Mouse (Mus musculus) MEL (cell line): ENCODE data around the gene Ccdc120. TPM values are rescaled to one million over a fixed set of nuclear protein-coding genes. Genes with fewer than 3 reads are reported as not detected.

Experiments
- DNase-seq: peaks from one replicate; pipeline ENCODE4 v3.0.0; 2011; ENCODE audit warnings: low read depth, low spot score
- H3K27ac ChIP-seq: 2 replicates; pipeline ENCODE4 v1.5.1; 2012; ENCODE audit warnings: low read depth, mild to moderate bottlenecking, control low read depth, low read length, moderate library complexity; ENCODE audit not compliant: control insufficient read depth
- H3K27me3 ChIP-seq, 2 experiments: fragments of 150-350 bp in 1 of 2; sonication (generic) in 1 of 2; 2 replicates each; pipeline ENCODE4 v1.6.1; 2012; ENCODE audit warnings: low read length in 2 of 2, mild to moderate bottlenecking in 2 of 2, improper control_type of control experiment in 1 of 2, moderate library complexity in 1 of 2; ENCODE audit not compliant: insufficient read depth in 2 of 2, control insufficient read depth in 1 of 2
- H3K36me3 ChIP-seq, 2 experiments: 2 replicates each; pipeline ENCODE4 v1.6.1; 2012 to 2014; ENCODE audit warnings: low read length in 2 of 2, improper control_type of control experiment in 1 of 2, inconsistent platforms in 1 of 2, mild to moderate bottlenecking in 1 of 2; ENCODE audit not compliant: insufficient read depth in 2 of 2, control insufficient read depth in 1 of 2
- H3K4me1 ChIP-seq, 2 experiments: fragments of 150-350 bp in 1 of 2; sonication (generic) in 1 of 2; 2 replicates each; pipeline ENCODE4 v1.6.1; 2012; ENCODE audit warnings: low read length in 2 of 2, improper control_type of control experiment in 1 of 2, mild to moderate bottlenecking in 1 of 2; ENCODE audit not compliant: insufficient read depth in 2 of 2, control insufficient read depth in 1 of 2
- H3K4me3 ChIP-seq, 2 experiments: fragments of 150-350 bp in 1 of 2; sonication (generic) in 1 of 2; 2 replicates each; pipeline ENCODE4 v1.5.1; 2012; ENCODE audit warnings: low read depth in 2 of 2, low read length in 2 of 2, mild to moderate bottlenecking in 2 of 2, moderate library complexity in 2 of 2, control low read depth in 1 of 2, improper control_type of control experiment in 1 of 2; ENCODE audit not compliant: control insufficient read depth in 1 of 2, insufficient read depth in 1 of 2
- H3K79me2 ChIP-seq: 2 replicates; pipeline ENCODE4 v1.6.1; 2012; ENCODE audit warnings: mild to moderate bottlenecking, low read length, moderate library complexity; ENCODE audit not compliant: control insufficient read depth, poor library complexity, insufficient read depth
- H3K9ac ChIP-seq: 2 replicates; pipeline ENCODE4 v1.6.1; 2012; ENCODE audit warnings: low read depth, mild to moderate bottlenecking, control low read depth, low read length, moderate library complexity; ENCODE audit not compliant: control insufficient read depth, poor library complexity, severe bottlenecking
- H3K9me3 ChIP-seq: fragments of 150-350 bp; sonication (generic); replicated peaks from 2 replicates; pipeline ENCODE4 v1.6.1; 2012; ENCODE audit warnings: mild to moderate bottlenecking, low read length, improper control_type of control experiment, moderate library complexity; ENCODE audit not compliant: insufficient read depth
- BHLHE40 ChIP-seq: IDR thresholded peaks from 2 replicates; pipeline ENCODE4 v1.6.1; 2012; ENCODE audit warnings: low read depth, mild to moderate bottlenecking, inconsistent platforms, low read length, improper control_type of control experiment, borderline replicate concordance
- CHD1 ChIP-seq: IDR thresholded peaks from 2 replicates; pipeline ENCODE4 v1.6.1; 2012; ENCODE audit warnings: low read depth, mild to moderate bottlenecking, inconsistent platforms, low read length, improper control_type of control experiment
- CHD2 ChIP-seq: IDR thresholded peaks from 2 replicates; pipeline ENCODE4 v1.6.1; 2011; ENCODE audit warnings: low read length, improper control_type of control experiment
- CTCF ChIP-seq, 3 experiments: IDR thresholded peaks in 2 of 3; conservative IDR thresholded peaks in 1 of 3; 2 replicates each; pipeline ENCODE4 v1.5.1; 2011 to 2012; ENCODE audit warnings: low read length in 3 of 3, low read depth in 2 of 3, mild to moderate bottlenecking in 2 of 3, improper control_type of control experiment in 1 of 3, inconsistent platforms in 1 of 3, mixed read lengths in 1 of 3, moderate library complexity in 1 of 3; ENCODE audit not compliant: control insufficient read depth in 1 of 3, insufficient read depth in 1 of 3, poor library complexity in 1 of 3, severe bottlenecking in 1 of 3
- ELF1 ChIP-seq: IDR thresholded peaks from 2 replicates; pipeline ENCODE4 v1.6.1; 2014; ENCODE audit warnings: low read depth, mild to moderate bottlenecking, inconsistent platforms, low read length, improper control_type of control experiment, moderate library complexity
- EP300 ChIP-seq, 2 experiments: IDR thresholded peaks; 2 replicates each; pipeline ENCODE4 v1.6.1; 2011; ENCODE audit warnings: improper control_type of control experiment in 2 of 2, low read length in 2 of 2, low read depth in 1 of 2, mild to moderate bottlenecking in 1 of 2
- ETS1 ChIP-seq: IDR thresholded peaks from 2 replicates; pipeline ENCODE4 v1.6.1; 2012; ENCODE audit warnings: low read depth, mild to moderate bottlenecking, inconsistent platforms, low read length, improper control_type of control experiment, moderate library complexity
- GATA1 ChIP-seq: IDR thresholded peaks from 2 replicates; pipeline ENCODE4 v1.6.1; 2011; ENCODE audit warnings: low read depth, low read length, improper control_type of control experiment
- MAFK ChIP-seq: IDR thresholded peaks from 2 replicates; pipeline ENCODE4 v1.6.1; 2011; ENCODE audit warnings: low read depth, mild to moderate bottlenecking, low read length, improper control_type of control experiment, borderline replicate concordance
- MAX ChIP-seq: IDR thresholded peaks from 2 replicates; pipeline ENCODE4 v1.6.1; 2011; ENCODE audit warnings: low read length, improper control_type of control experiment
- MAZ ChIP-seq: IDR thresholded peaks from 2 replicates; pipeline ENCODE4 v1.6.1; 2012; ENCODE audit warnings: low read depth, mild to moderate bottlenecking, inconsistent platforms, low read length, improper control_type of control experiment
- MXI1 ChIP-seq: IDR thresholded peaks from 2 replicates; pipeline ENCODE4 v1.6.1; 2011; ENCODE audit warnings: mild to moderate bottlenecking, low read depth, low read length, improper control_type of control experiment
- MYB ChIP-seq: IDR thresholded peaks from 2 replicates; pipeline ENCODE4 v1.6.1; 2011; ENCODE audit warnings: mild to moderate bottlenecking, low read depth, low read length, improper control_type of control experiment
- MYC ChIP-seq: IDR thresholded peaks from 2 replicates; pipeline ENCODE4 v1.6.1; 2011; ENCODE audit warnings: low read depth, mild to moderate bottlenecking, low read length, improper control_type of control experiment, moderate library complexity
- POLR2A ChIP-seq, 2 experiments: IDR thresholded peaks; 2 replicates each; pipeline ENCODE4 v1.6.1; 2011 to 2012; ENCODE audit warnings: low read length in 2 of 2, mild to moderate bottlenecking in 2 of 2, control low read depth in 1 of 2, improper control_type of control experiment in 1 of 2, low read depth in 1 of 2, moderate library complexity in 1 of 2; ENCODE audit not compliant: control insufficient read depth in 1 of 2, insufficient read depth in 1 of 2, poor library complexity in 1 of 2
- POLR2AphosphoS2 ChIP-seq: IDR thresholded peaks from 2 replicates; pipeline ENCODE4 v1.6.1; 2011; ENCODE audit warnings: low read length, improper control_type of control experiment
- POLR2AphosphoS5 ChIP-seq: IDR thresholded peaks from 2 replicates; pipeline ENCODE4 v1.6.1; 2012; ENCODE audit warnings: low read depth, borderline replicate concordance, mild to moderate bottlenecking, inconsistent platforms, low read length, moderate library complexity, mixed read lengths
- RCOR1 ChIP-seq: IDR thresholded peaks from 2 replicates; pipeline ENCODE4 v1.6.1; 2012; ENCODE audit warnings: low read depth, mild to moderate bottlenecking, inconsistent platforms, low read length, improper control_type of control experiment
- SMC3 ChIP-seq: IDR thresholded peaks from 2 replicates; pipeline ENCODE4 v1.6.1; 2011; ENCODE audit warnings: low read depth, low read length, improper control_type of control experiment
- TAL1 ChIP-seq: IDR thresholded peaks from 2 replicates; pipeline ENCODE4 v1.6.1; 2012; ENCODE audit warnings: mild to moderate bottlenecking, inconsistent platforms, low read length, moderate library complexity, mixed read lengths
- TCF12 ChIP-seq: IDR thresholded peaks from 2 replicates; pipeline ENCODE4 v1.6.1; 2014; ENCODE audit warnings: low read depth, mild to moderate bottlenecking, inconsistent platforms, low read length, improper control_type of control experiment, moderate library complexity
- UBTF ChIP-seq: IDR thresholded peaks from 2 replicates; pipeline ENCODE4 v1.6.1; 2012; ENCODE audit warnings: low read depth, mild to moderate bottlenecking, inconsistent platforms, low read length, improper control_type of control experiment, moderate library complexity, borderline replicate concordance; ENCODE audit not compliant: insufficient read depth
- ZC3H11A ChIP-seq: IDR thresholded peaks from 2 replicates; pipeline ENCODE4 v1.6.1; 2012; ENCODE audit warnings: low read depth, mild to moderate bottlenecking, inconsistent platforms, low read length, improper control_type of control experiment
- ZKSCAN1 ChIP-seq: IDR thresholded peaks from 2 replicates; pipeline ENCODE4 v1.6.1; 2012; ENCODE audit warnings: low read depth, mild to moderate bottlenecking, inconsistent platforms, low read length, improper control_type of control experiment, moderate library complexity
- ZMIZ1 ChIP-seq: IDR thresholded peaks from 2 replicates; pipeline ENCODE4 v1.6.1; 2012; ENCODE audit warnings: low read depth, mild to moderate bottlenecking, inconsistent platforms, low read length, improper control_type of control experiment, moderate library complexity
- ZNF384 ChIP-seq: IDR thresholded peaks from 2 replicates; pipeline ENCODE4 v1.6.1; 2012; ENCODE audit warnings: low read depth, mild to moderate bottlenecking, inconsistent platforms, low read length, improper control_type of control experiment
- polyA plus RNA-seq, 2 experiments: library from polyadenylated mRNA; stranded (reverse) in 1 of 2; unstranded in 1 of 2; fragments of >175 nt in 1 of 2; fragments of >200 nt in 1 of 2; gene quantifications; 2 replicates each; pipeline versions ENCODE4 v1.2.1 to v1.2.4; 2012; ENCODE audit warnings: low replicate concordance in 2 of 2, low read depth in 1 of 2; ENCODE audit not compliant: insufficient read length in 2 of 2, insufficient read depth in 1 of 2, missing spikeins in 1 of 2
- total RNA-seq: library from RNA; depleted of rRNA; stranded (reverse); fragments of 300-350 nt; gene quantifications from 2 replicates; pipeline ENCODE4 v1.2.3, GENCODE M21; 2012

Ccdc120 gene
- total and polyA plus RNA-seq, 3 experiments: 3.9 to 12.2 TPM; not detected in 1

- TF ChIP-seq ZMIZ1 (no peak), CHD2 (no peak), MXI1 (peak; percentile 98), MAZ (no peak), ZNF384 (no peak), CHD1 (peak; percentile 59; the same call in 1 of the 2 replicates), MAX (peak; percentile 97), ETS1 (0 out of 2 replicates have a peak, but pooled peaks have one; percentile 34), POLR2AphosphoS5 (no peak), CTCF (IDR thresholded peaks at IDR 0.05 in 2 of 3, conservative IDR thresholded peaks at IDR 0.05 in 1 of 3; ENCODE audit: control insufficient read depth in 1 of 3, insufficient read depth in 1 of 3, low read depth in 2 of 3, low read length in 3 of 3, poor library complexity in 1 of 3, severe bottlenecking in 1 of 3) (peak; percentile 71 to 96 (median 82))
Measured at GRCm38 (mm10) chrX:7776329-7777082, 25.8 kb upstream of the Ccdc120 start (continued).

- Histone ChIP-seq H3K36me3 (peaks cover 3 to 36% of the 10 kb centered on the region in 2 experiments; a peak in 2 of 4 replicates), H3K79me2 (no peaks in the 10 kb centered on the region; the same call in 1 of the 2 replicates), H3K27me3 (no peaks in the 10 kb centered on the region), H3K4me1 (peaks cover 18 to 31% of the 10 kb centered on the region in 2 experiments), H3K4me3 (no peak overlapping the region), H3K9me3 (no peaks in the 10 kb centered on the region), H3K27ac (peak overlapping the region; percentile 95), H3K9ac (peak overlapping the region; percentile 15)
- peak; percentile 70 for DNase-seq
- TF ChIP-seq CHD2: no peak
- TF ChIP-seq ELF1: no peak
- no peak for TF ChIP-seq POLR2AphosphoS2
- TF ChIP-seq TCF12: no peak
- TF ChIP-seq MYC: no peak
- peak in 1 of 2 experiments; percentile 38; a peak in 1 of 4 replicates for TF ChIP-seq EP300 (IDR thresholded peaks at IDR 0.05; ENCODE audit: low read depth in 1 of 2, low read length in 2 of 2)
- TF ChIP-seq CHD1: no peak
- TF ChIP-seq ZNF384: peak; percentile 90
- no peak for TF ChIP-seq BHLHE40
- TF ChIP-seq GATA1: peak; percentile 55; the same call in 1 of the 2 replicates
- TF ChIP-seq MXI1: no peak
- TF ChIP-seq CTCF (IDR thresholded peaks at IDR 0.05 in 2 of 3, conservative IDR thresholded peaks at IDR 0.05 in 1 of 3; ENCODE audit: control insufficient read depth in 1 of 3, insufficient read depth in 1 of 3, low read depth in 2 of 3, low read length in 3 of 3, poor library complexity in 1 of 3, severe bottlenecking in 1 of 3): no peak
- TF ChIP-seq ZKSCAN1: no peak
- TF ChIP-seq RCOR1: no peak
- TF ChIP-seq MAFK: no peak
- TF ChIP-seq TAL1: peak; percentile 50; the same call in 1 of the 2 replicates
- TF ChIP-seq MYB: no peak
- TF ChIP-seq POLR2A (IDR thresholded peaks at IDR 0.05; ENCODE audit: control insufficient read depth in 1 of 2, insufficient read depth in 1 of 2, low read depth in 1 of 2, low read length in 2 of 2, poor library complexity in 1 of 2): no peak
- TF ChIP-seq UBTF: no peak
- no peak for TF ChIP-seq ZC3H11A
- peak; percentile 53; the same call in 1 of the 2 replicates for TF ChIP-seq ETS1
- TF ChIP-seq SMC3: no peak
Measured at GRCm38 (mm10) chrX:7775501-7776205, 24.9 kb upstream of the Ccdc120 start.
